ENCODE assay signal across 11 mouse cellular contexts in genomic region chr8:119832931-119833330, GRCm38 (mm10). TPM values are rescaled to one million over a fixed set of nuclear protein-coding genes. Genes with fewer than 3 reads are reported as not detected.
DNase-seq lines count a peak whose midpoint lies in the region; ATAC-seq and TF ChIP-seq lines count a peak whose summit lies in the region.
"Had no signal": no experiment of that assay in that cellular context is flagged by ENCODE, and none has a peak within 500 bp of the region (broad histone marks: within the 10 kb centered on the region; RNA-seq: fewer than 3 reads in every experiment).

No protein-coding gene starts in this region.

- H3K36me3 ChIP-seq in kidney, embryonic 15.5 days: peaks cover 14% of the 10 kb centered on the region; the same call in 1 of the 2 replicates
- peaks cover 39% of the 10 kb centered on the region for H3K36me3 ChIP-seq in hindbrain, embryonic 10.5 days
- H3K36me3 ChIP-seq in midbrain, postnatal 0 days (ENCODE audit: insufficient read depth, low read length): peaks cover 11% of the 10 kb centered on the region; the same call in 1 of the 2 replicates
- H3K36me3 ChIP-seq: liver, embryonic 15.5 days had no signal

- ATAC-seq in kidney, embryonic 15.5 days (replicated peaks; ENCODE audit: low FRiP score): no peak
- ATAC-seq in midbrain, postnatal 0 days (ENCODE audit: low FRiP score): no peak
- no peak for ATAC-seq in granulocyte monocyte progenitor cell, adult 5-6 weeks (replicated peaks; ENCODE audit: poor library complexity, severe bottlenecking)

- no peaks in the 10 kb centered on the region for H3K27me3 ChIP-seq in kidney, embryonic 15.5 days
- no peaks in the 10 kb centered on the region for H3K27me3 ChIP-seq in hindbrain, embryonic 10.5 days (ENCODE audit: insufficient read depth, poor library complexity, severe bottlenecking)
- H3K27me3 ChIP-seq in midbrain, postnatal 0 days (ENCODE audit: insufficient read depth, low read length): no peaks in the 10 kb centered on the region

- H3K27ac ChIP-seq in kidney, embryonic 15.5 days: peak overlapping the region; percentile 83
- H3K27ac ChIP-seq in hindbrain, embryonic 10.5 days: peak overlapping the region; percentile 89
- no peak overlapping the region for H3K27ac ChIP-seq in midbrain, postnatal 0 days (ENCODE audit: low read depth, low read length)
- H3K27ac ChIP-seq: liver, embryonic 15.5 days had no signal

- peak overlapping the region; percentile 34; the same call in 1 of the 2 replicates for H3K4me2 ChIP-seq in kidney, embryonic 15.5 days
- H3K4me2 ChIP-seq in midbrain, postnatal 0 days (ENCODE audit: low read depth, low read length, poor library complexity, severe bottlenecking): peak overlapping the region; percentile 12
- H3K4me2 ChIP-seq: liver, embryonic 15.5 days had no signal

- no peak for TF ChIP-seq CTCF in midbrain, postnatal 0 days (IDR thresholded peaks at IDR 0.05)

- H3K9ac ChIP-seq in kidney, embryonic 15.5 days: no peak overlapping the region
- H3K9ac ChIP-seq in midbrain, postnatal 0 days (replicated peaks; ENCODE audit: low read length, poor library complexity, severe bottlenecking): no peak overlapping the region
- H3K9ac ChIP-seq: liver, embryonic 15.5 days had no signal

- no peak overlapping the region for H3K4me3 ChIP-seq in kidney, embryonic 15.5 days (replicated peaks)
- H3K4me3 ChIP-seq in hindbrain, embryonic 10.5 days: peak overlapping the region; percentile 37
- no peak overlapping the region for H3K4me3 ChIP-seq in midbrain, postnatal 0 days (ENCODE audit: low read depth, low read length)
- H3K4me3 ChIP-seq: liver, embryonic 15.5 days had no signal

- no peaks in the 10 kb centered on the region for H3K9me3 ChIP-seq in kidney, embryonic 15.5 days (replicated peaks)
- H3K9me3 ChIP-seq in hindbrain, embryonic 10.5 days: no peaks in the 10 kb centered on the region
- H3K9me3 ChIP-seq in midbrain, postnatal 0 days (ENCODE audit: low read length): no peaks in the 10 kb centered on the region
- H3K9me3 ChIP-seq: liver, embryonic 15.5 days had no signal

- H3K4me1 ChIP-seq in kidney, embryonic 15.5 days: peaks cover 93% of the 10 kb centered on the region
- peaks cover 100% of the 10 kb centered on the region for H3K4me1 ChIP-seq in hindbrain, embryonic 10.5 days (replicated peaks)
- peaks cover 65% of the 10 kb centered on the region for H3K4me1 ChIP-seq in midbrain, postnatal 0 days (ENCODE audit: insufficient read depth, low read length)

- DNase-seq in kidney, postnatal 14 days: no peak
- DNase-seq in R1 (ENCODE audit: low read depth, low spot score): peak; percentile 53
- DNase-seq in hindbrain, embryonic 10.5 days (ENCODE audit: low spot score): peak; percentile 78
- DNase-seq in midbrain, postnatal 0 days (ENCODE audit: low spot score): no peak
- DNase-seq in spleen, postnatal 10 days (ENCODE audit: low spot score in 2 of 2): no peak
- DNase-seq in cerebellum, adult 9-10 months: no peak
- DNase-seq: cerebellum, adult 11 months; heart, postnatal 4 days had no signal

- 21% methylated on average over 5 of the region's 5 CpGs for WGBS in kidney, embryonic 15.5 days
- 5% methylated on average over 5 of the region's 5 CpGs for WGBS in hindbrain, embryonic 10.5 days
- 26% methylated on average over 5 of the region's 5 CpGs for WGBS in midbrain, postnatal 0 days

RNA-seq across cellular contexts. Expression of gene Cotl1, which starts 7.4 kb away (rescaled TPM):
- 99.2 and 138 TPM in 2 replicates for polyA plus RNA-seq in kidney, embryonic 15.5 days (2015; fragmentation: Nextera tagmentation; extraction: Ambion mirVana)
- 273 and 545 TPM in 2 replicates for polyA plus RNA-seq in hindbrain, embryonic 10.5 days (2016; fragmentation: Nextera tagmentation; extraction: Ambion mirVana)
- total RNA-seq in midbrain, postnatal 0 days (2014; rRNA removed): 223 and 238 TPM in 2 replicates
- polyA plus RNA-seq in midbrain, postnatal 0 days (2015; fragmentation: Nextera tagmentation; extraction: Ambion mirVana): 112 and 119 TPM in 2 replicates
- total RNA-seq in granulocyte monocyte progenitor cell, adult 5-6 weeks (2014; fragmentation: Nextera tagmentation): 136 and 152 TPM in 2 replicates
- 127 and 150 TPM in 2 replicates for total RNA-seq in granulocyte monocyte progenitor cell, adult 5-6 weeks (2017)

RNA-seq across cellular contexts. Expression of gene Klhl36, which starts 29.1 kb away (rescaled TPM):
- polyA plus RNA-seq in kidney, embryonic 15.5 days (2015; fragmentation: Nextera tagmentation; extraction: Ambion mirVana): 16.7 and 18.4 TPM in 2 replicates
- polyA plus RNA-seq in hindbrain, embryonic 10.5 days (2016; fragmentation: Nextera tagmentation; extraction: Ambion mirVana): 10.7 and 11.9 TPM in 2 replicates
- 28.2 and 31.0 TPM in 2 replicates for total RNA-seq in midbrain, postnatal 0 days (2014; rRNA removed)
- 19.5 and 21.0 TPM in 2 replicates for polyA plus RNA-seq in midbrain, postnatal 0 days (2015; fragmentation: Nextera tagmentation; extraction: Ambion mirVana)
- 2.5 and 5.3 TPM in 2 replicates for total RNA-seq in granulocyte monocyte progenitor cell, adult 5-6 weeks (2014; fragmentation: Nextera tagmentation)
- total RNA-seq in granulocyte monocyte progenitor cell, adult 5-6 weeks (2017): 3.5 and 6.7 TPM in 2 replicates

RNA-seq across cellular contexts. Expression of gene Tldc1, which starts 54.7 kb away (rescaled TPM):
- 14.9 and 15.0 TPM in 2 replicates for polyA plus RNA-seq in kidney, embryonic 15.5 days (2015; fragmentation: Nextera tagmentation; extraction: Ambion mirVana)
- polyA plus RNA-seq in hindbrain, embryonic 10.5 days (2016; fragmentation: Nextera tagmentation; extraction: Ambion mirVana): 12.6 and 15.3 TPM in 2 replicates
- 18.5 and 20.4 TPM in 2 replicates for total RNA-seq in midbrain, postnatal 0 days (2014; rRNA removed)
- 6.7 and 7.4 TPM in 2 replicates for polyA plus RNA-seq in midbrain, postnatal 0 days (2015; fragmentation: Nextera tagmentation; extraction: Ambion mirVana)
- 7.5 and 11.2 TPM in 2 replicates for total RNA-seq in granulocyte monocyte progenitor cell, adult 5-6 weeks (2014; fragmentation: Nextera tagmentation)
- 2.2 and 3.9 TPM in 2 replicates for total RNA-seq in granulocyte monocyte progenitor cell, adult 5-6 weeks (2017)

Comparison
In these comparisons a context has a peak if more than half of its experiments do, and no peak if none do; other contexts are left out.
1. DNase-seq: peak in R1 (single experiment) and hindbrain, embryonic 10.5 days (single experiment); none in kidney, postnatal 14 days (single experiment), midbrain, postnatal 0 days (single experiment), spleen, postnatal 10 days (0 of 2) and cerebellum, adult 9-10 months (single experiment).